ENCODE assay signal across 24 mouse cellular contexts in the genomic region with DNA sequence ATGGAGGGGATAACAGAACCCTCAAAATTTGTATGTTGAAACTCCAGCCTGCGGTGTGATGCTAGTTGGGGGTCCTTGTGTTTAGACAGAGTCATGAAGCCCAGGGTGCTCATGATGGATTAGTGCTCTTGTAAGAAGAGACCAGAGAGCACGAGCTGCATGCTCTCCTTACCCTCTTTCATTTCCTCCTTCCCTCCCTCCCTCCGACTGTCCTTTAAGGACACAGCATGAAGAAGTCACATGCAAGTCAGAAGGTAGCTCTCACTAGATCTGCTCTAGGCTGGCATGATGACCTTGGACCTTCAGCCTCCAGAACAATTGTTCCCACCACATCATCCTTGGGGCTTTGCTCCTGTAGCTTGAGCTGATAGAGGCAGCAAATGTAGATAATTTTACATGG. TPM values are rescaled to one million over a fixed set of nuclear protein-coding genes. Genes with fewer than 3 reads are reported as not detected.
A peak's percentile ranks its signal among the peaks of the same experiment; 100 is the strongest.
DNase-seq lines count a peak whose midpoint lies in the region; ATAC-seq lines count a peak whose summit lies in the region.
"Had no signal": no experiment of that assay in that cellular context is flagged by ENCODE, and none has a peak within 500 bp of the region (broad histone marks: within the 10 kb centered on the region; RNA-seq: fewer than 3 reads in every experiment).

No protein-coding gene starts in this region.

- H3K27me3 ChIP-seq in heart, embryonic 10.5 days (ENCODE audit: insufficient read depth, poor library complexity, severe bottlenecking) = no peaks in the 10 kb centered on the region
- H3K27me3 ChIP-seq in heart, embryonic 11.5 days (ENCODE audit: control insufficient read depth, insufficient read depth, low read length) = no peaks in the 10 kb centered on the region
- no peaks in the 10 kb centered on the region for H3K27me3 ChIP-seq in hindbrain, embryonic 10.5 days (ENCODE audit: insufficient read depth, poor library complexity, severe bottlenecking)
- no peaks in the 10 kb centered on the region for H3K27me3 ChIP-seq in hindbrain, embryonic 13.5 days
- no peaks in the 10 kb centered on the region for H3K27me3 ChIP-seq in lung, embryonic 16.5 days (ENCODE audit: control insufficient read depth, insufficient read depth, low read depth, low read length)
- no peaks in the 10 kb centered on the region for H3K27me3 ChIP-seq in limb, embryonic 15.5 days
- H3K27me3 ChIP-seq: forebrain, embryonic 12.5 days; hindbrain, embryonic 12.5 days; liver, embryonic 13.5 days had no signal

- no peak overlapping the region for H3K9ac ChIP-seq in heart, embryonic 11.5 days (ENCODE audit: low read depth, low read length)
- no peak overlapping the region for H3K9ac ChIP-seq in hindbrain, embryonic 13.5 days
- H3K9ac ChIP-seq in lung, embryonic 16.5 days (ENCODE audit: low read length) = no peak overlapping the region
- no peak overlapping the region for H3K9ac ChIP-seq in limb, embryonic 15.5 days
- H3K9ac ChIP-seq: forebrain, embryonic 12.5 days; hindbrain, embryonic 12.5 days; liver, embryonic 13.5 days had no signal

- H3K4me3 ChIP-seq in heart, embryonic 10.5 days = no peak overlapping the region
- H3K4me3 ChIP-seq in heart, embryonic 11.5 days (ENCODE audit: low read depth, low read length) = no peak overlapping the region
- no peak overlapping the region for H3K4me3 ChIP-seq in hindbrain, embryonic 10.5 days
- H3K4me3 ChIP-seq in hindbrain, embryonic 13.5 days = no peak overlapping the region
- H3K4me3 ChIP-seq in lung, embryonic 16.5 days (ENCODE audit: low read length) = no peak overlapping the region
- H3K4me3 ChIP-seq in limb, embryonic 15.5 days = no peak overlapping the region
- H3K4me3 ChIP-seq: erythroblast, embryonic 14.5 days; forebrain, embryonic 12.5 days; hindbrain, embryonic 12.5 days; left cerebral cortex, adult 2 months; liver, embryonic 13.5 days had no signal

- no peaks in the 10 kb centered on the region for H3K9me3 ChIP-seq in heart, embryonic 10.5 days
- H3K9me3 ChIP-seq in heart, embryonic 11.5 days (replicated peaks; ENCODE audit: control insufficient read depth, low read length) = no peaks in the 10 kb centered on the region
- H3K9me3 ChIP-seq in hindbrain, embryonic 10.5 days = no peaks in the 10 kb centered on the region
- no peaks in the 10 kb centered on the region for H3K9me3 ChIP-seq in hindbrain, embryonic 13.5 days
- no peaks in the 10 kb centered on the region for H3K9me3 ChIP-seq in lung, embryonic 16.5 days (ENCODE audit: control insufficient read depth, low read length)
- H3K9me3 ChIP-seq in limb, embryonic 15.5 days = no peaks in the 10 kb centered on the region
- H3K9me3 ChIP-seq: forebrain, embryonic 12.5 days; hindbrain, embryonic 12.5 days; liver, embryonic 13.5 days had no signal

- no peak overlapping the region for H3K4me2 ChIP-seq in heart, embryonic 11.5 days
- H3K4me2 ChIP-seq in hindbrain, embryonic 13.5 days = no peak overlapping the region
- no peak overlapping the region for H3K4me2 ChIP-seq in lung, embryonic 16.5 days (ENCODE audit: low read depth, low read length)
- H3K4me2 ChIP-seq in limb, embryonic 15.5 days = no peak overlapping the region
- H3K4me2 ChIP-seq: forebrain, embryonic 12.5 days; hindbrain, embryonic 12.5 days; liver, embryonic 13.5 days; midbrain, embryonic 11.5 days had no signal

- H3K27ac ChIP-seq in heart, embryonic 10.5 days = peak overlapping the region; percentile 57
- H3K27ac ChIP-seq in heart, embryonic 11.5 days (ENCODE audit: low read depth, low read length) = no peak overlapping the region
- H3K27ac ChIP-seq in hindbrain, embryonic 10.5 days = peak overlapping the region; percentile 5; the same call in 1 of the 2 replicates
- H3K27ac ChIP-seq in hindbrain, embryonic 13.5 days = no peak overlapping the region
- H3K27ac ChIP-seq in lung, embryonic 16.5 days (ENCODE audit: low read length) = peak overlapping the region; percentile 11
- H3K27ac ChIP-seq in limb, embryonic 15.5 days = 0 out of 2 replicates have a peak overlapping the region, but pooled peaks have one; percentile 1
- H3K27ac ChIP-seq: forebrain, embryonic 12.5 days; hindbrain, embryonic 12.5 days; left cerebral cortex, adult 2 months; liver, embryonic 13.5 days had no signal

- no peak for DNase-seq in heart, embryonic 10.5 days (ENCODE audit: low spot score)
- DNase-seq in hindbrain, embryonic 10.5 days (ENCODE audit: low spot score) = no peak
- no peak for DNase-seq in lung, adult 18-20 months
- no peak for DNase-seq in right cerebral cortex, adult 18-20 months
- DNase-seq: adrenal gland, postnatal 25 days; cerebellum, adult 8-10 months; gastrocnemius, postnatal 36 days; heart, postnatal 10 days; kidney, adult 9 months; kidney, postnatal 4 days; left cerebral cortex, postnatal 4 days; liver, embryonic 13.5 days; lung, postnatal 14 days; thymus, adult 18-20 months; thymus, postnatal 36 days had no signal

- peaks cover 19% of the 10 kb centered on the region for H3K36me3 ChIP-seq in heart, embryonic 10.5 days
- H3K36me3 ChIP-seq in heart, embryonic 11.5 days (ENCODE audit: control insufficient read depth, insufficient read depth, low read length) = peaks cover 2% of the 10 kb centered on the region; the same call in 1 of the 2 replicates
- no peaks in the 10 kb centered on the region for H3K36me3 ChIP-seq in hindbrain, embryonic 10.5 days
- H3K36me3 ChIP-seq in hindbrain, embryonic 13.5 days = no peaks in the 10 kb centered on the region
- H3K36me3 ChIP-seq in lung, embryonic 16.5 days (ENCODE audit: control insufficient read depth, insufficient read depth, low read length) = no peaks in the 10 kb centered on the region; the same call in 1 of the 2 replicates
- H3K36me3 ChIP-seq in limb, embryonic 15.5 days = peaks cover 4% of the 10 kb centered on the region; the same call in 1 of the 2 replicates
- H3K36me3 ChIP-seq: forebrain, embryonic 12.5 days; hindbrain, embryonic 12.5 days; liver, embryonic 13.5 days had no signal

- 68% methylated on average over 3 of the region's 3 CpGs for WGBS in heart, embryonic 10.5 days
- 71% methylated on average over 3 of the region's 3 CpGs for WGBS in heart, embryonic 11.5 days (ENCODE audit: insufficient replicate concordance)
- 75% methylated on average over 3 of the region's 3 CpGs for WGBS in hindbrain, embryonic 10.5 days
- WGBS in hindbrain, embryonic 13.5 days = 78% methylated on average over 3 of the region's 3 CpGs
- WGBS in lung, embryonic 16.5 days = 34% methylated on average over 3 of the region's 3 CpGs
- WGBS in limb, embryonic 15.5 days = 73% methylated on average over 3 of the region's 3 CpGs

- peaks cover 78% of the 10 kb centered on the region for H3K4me1 ChIP-seq in heart, embryonic 10.5 days
- H3K4me1 ChIP-seq in heart, embryonic 11.5 days (ENCODE audit: control insufficient read depth, insufficient read depth, low read length) = peaks cover 65% of the 10 kb centered on the region
- peaks cover 13% of the 10 kb centered on the region for H3K4me1 ChIP-seq in hindbrain, embryonic 10.5 days (replicated peaks)
- H3K4me1 ChIP-seq in hindbrain, embryonic 13.5 days (replicated peaks) = peaks cover 11% of the 10 kb centered on the region
- H3K4me1 ChIP-seq in lung, embryonic 16.5 days (replicated peaks; ENCODE audit: control insufficient read depth, insufficient read depth, low read length) = peaks cover 46% of the 10 kb centered on the region
- H3K4me1 ChIP-seq in limb, embryonic 15.5 days = peaks cover 42% of the 10 kb centered on the region

- no peak for ATAC-seq in heart, embryonic 11.5 days (replicated peaks; ENCODE audit: insufficient number of reproducible peaks, low FRiP score, low TSS enrichment)
- ATAC-seq in hindbrain, embryonic 13.5 days (ENCODE audit: low FRiP score) = no peak
- no peak for ATAC-seq in lung, embryonic 16.5 days (ENCODE audit: low read depth)
- ATAC-seq in limb, embryonic 15.5 days (ENCODE audit: insufficient number of reproducible peaks, low FRiP score, low TSS enrichment, low read depth) = no peak

RNA-seq across cellular contexts. Expression of a gene that starts 30.2 kb away (rescaled TPM):
- polyA plus RNA-seq in heart, embryonic 10.5 days (2016; fragmentation: Nextera tagmentation; extraction: Ambion mirVana) = 33.5 and 36.3 TPM in 2 replicates
- 42.9 and 52.9 TPM in 2 replicates for polyA plus RNA-seq in heart, embryonic 11.5 days (2014; fragmentation: Nextera tagmentation; extraction: Ambion mirVana)
- 7.6 and 9.4 TPM in 2 replicates for polyA plus RNA-seq in hindbrain, embryonic 10.5 days (2016; fragmentation: Nextera tagmentation; extraction: Ambion mirVana)
- polyA plus RNA-seq in hindbrain, embryonic 13.5 days (2015; fragmentation: Nextera tagmentation; extraction: Ambion mirVana) = 4.1 and 4.6 TPM in 2 replicates
- polyA plus RNA-seq in lung, embryonic 16.5 days (2015; fragmentation: Nextera tagmentation; extraction: Ambion mirVana) = 27.8 and 31.1 TPM in 2 replicates
- polyA plus RNA-seq in limb, embryonic 15.5 days (2015; fragmentation: Nextera tagmentation; extraction: Ambion mirVana) = 29.9 and 35.0 TPM in 2 replicates

Comparison
In these comparisons a context has a peak if more than half of its experiments do, and no peak if none do; other contexts are left out.
1. H3K27ac ChIP-seq: peak in heart, embryonic 10.5 days (single experiment), hindbrain, embryonic 10.5 days (single experiment), lung, embryonic 16.5 days (single experiment) and limb, embryonic 15.5 days (single experiment); none in heart, embryonic 11.5 days (single experiment) and hindbrain, embryonic 13.5 days (single experiment).